Mouse (Mus musculus) neutrophil, adult 5-6 weeks (primary cell): ENCODE results near the gene Slc5a8. TPM values are rescaled to one million over a fixed set of nuclear protein-coding genes. Genes with fewer than 3 reads are reported as not detected.

Experiments
- ATAC-seq: fragments of 151-379, 151-347 bp; 2 replicates; pipeline ENCODE4 v1.8.0; 2017; ENCODE audit warnings: mild to moderate bottlenecking, moderate TSS enrichment; ENCODE audit not compliant: insufficient number of reproducible peaks, poor library complexity, low FRiP score, severe bottlenecking; ENCODE audit errors: extremely low read depth
- total RNA-seq: library from RNA; stranded (forward); fragments of 200-1000 nt; gene quantifications from 2 replicates; pipeline ENCODE4 v1.2.3, GENCODE M21; 2017

The Slc5a8 gene
- total RNA-seq: 0.86 and 1.4 TPM in 2 replicates

GRCm38 (mm10) chr10:88885632-88886090, at the start of gene Slc5a8:
TSS of gene Slc5a8 (plus strand) at chr10:88885992.
- no peak for ATAC-seq

- ATAC-seq: no peak
Observed at GRCm38 (mm10) chr10:88848876-88849476, 36.8 kb upstream of the Slc5a8 start.

GRCm38 (mm10) chr10:88849976-88850375, 35.8 kb upstream of the Slc5a8 start:
- ATAC-seq: no peak

- no peak for ATAC-seq
Observed at GRCm38 (mm10) chr10:88853326-88853725, 32.5 kb upstream of the Slc5a8 start.

GRCm38 (mm10) chr10:88860911-88861310, 24.9 kb upstream of the Slc5a8 start:
- no peak for ATAC-seq

GRCm38 (mm10) chr10:88861416-88861815, 24.4 kb upstream of the Slc5a8 start:
- no peak for ATAC-seq

GRCm38 (mm10) chr10:88862293-88862692, 23.5 kb upstream of the Slc5a8 start:
- no peak for ATAC-seq

GRCm38 (mm10) chr10:88866017-88866416, 19.8 kb upstream of the Slc5a8 start:
- no peak for ATAC-seq

GRCm38 (mm10) chr10:88874870-88875269, 10.9 kb upstream of the Slc5a8 start:
- no peak for ATAC-seq

- no peak for ATAC-seq
Observed at GRCm38 (mm10) chr10:88877421-88877820, 8.4 kb upstream of the Slc5a8 start.

- ATAC-seq: no peak
Observed at GRCm38 (mm10) chr10:88883721-88884120, 2.1 kb upstream of the Slc5a8 start.

GRCm38 (mm10) chr10:88884836-88885235, 956 bp upstream of the Slc5a8 start:
- ATAC-seq: no peak

- ATAC-seq: no peak
Observed at GRCm38 (mm10) chr10:88886114-88886513, 322 bp downstream of the Slc5a8 start.

GRCm38 (mm10) chr10:88888376-88888775, 2.6 kb downstream of the Slc5a8 start:
- ATAC-seq: no peak

- no peak for ATAC-seq
Observed at GRCm38 (mm10) chr10:88891410-88891809, 5.6 kb downstream of the Slc5a8 start.

GRCm38 (mm10) chr10:88892560-88893087, 6.8 kb downstream of the Slc5a8 start:
- no peak for ATAC-seq

GRCm38 (mm10) chr10:88897032-88897431, 11.2 kb downstream of the Slc5a8 start:
- no peak for ATAC-seq

GRCm38 (mm10) chr10:88949649-88950296, 64.0 kb downstream of the Slc5a8 start:
- no peak for ATAC-seq

GRCm38 (mm10) chr10:88950297-88950653, 64.5 kb downstream of the Slc5a8 start:
- no peak for ATAC-seq

- no peak for ATAC-seq
Observed at GRCm38 (mm10) chr10:88960791-88961190, 75.0 kb downstream of the Slc5a8 start.
